Mouse (Mus musculus): ENCODE data around the gene L3mbtl3.

L3mbtl3 gene

GRCm38 (mm10) chr10:26243203-26243602 lies 132.6 kb downstream of the L3mbtl3 start:
- DNase-seq (ENCODE audit: low spot score in 2 of 2): no peak

- DNase-seq (ENCODE audit: low spot score in 2 of 2): no peak
Measured at GRCm38 (mm10) chr10:26239090-26239489, 136.7 kb downstream of the L3mbtl3 start.

- no peak for DNase-seq (ENCODE audit: low spot score in 2 of 2)
Measured at GRCm38 (mm10) chr10:26238559-26238958, 137.2 kb downstream of the L3mbtl3 start.

GRCm38 (mm10) chr10:26232071-26232653 lies 143.6 kb downstream of the L3mbtl3 start:
- DNase-seq (ENCODE audit: low spot score in 2 of 2): no peak

DNA sequence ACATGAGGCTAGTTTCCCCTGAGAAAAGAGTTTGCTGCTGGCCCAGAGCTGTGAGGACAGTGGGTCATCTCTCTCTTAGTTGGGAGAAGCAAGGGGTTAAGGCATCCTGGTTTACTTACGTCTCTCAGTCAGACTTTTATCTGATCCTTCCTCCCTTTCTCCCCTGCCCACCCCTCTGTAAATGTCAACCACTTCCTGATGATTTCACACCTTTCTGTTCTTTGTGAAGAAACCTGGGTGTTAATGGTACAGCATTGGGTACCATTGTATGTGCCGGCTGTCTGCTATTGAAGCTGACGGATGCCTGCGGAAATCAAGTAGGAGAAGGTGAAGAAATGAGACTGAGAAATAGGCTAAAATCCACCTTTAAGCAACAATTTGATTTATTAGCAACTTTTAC lies 146.3 kb downstream of the L3mbtl3 start, which contains the start of gene Samd3:
Gene Samd3, plus strand, starts transcription at position 220 of the 400 bp plus-strand sequence.
- DNase-seq (ENCODE audit: low spot score in 2 of 2): no peak

DNA sequence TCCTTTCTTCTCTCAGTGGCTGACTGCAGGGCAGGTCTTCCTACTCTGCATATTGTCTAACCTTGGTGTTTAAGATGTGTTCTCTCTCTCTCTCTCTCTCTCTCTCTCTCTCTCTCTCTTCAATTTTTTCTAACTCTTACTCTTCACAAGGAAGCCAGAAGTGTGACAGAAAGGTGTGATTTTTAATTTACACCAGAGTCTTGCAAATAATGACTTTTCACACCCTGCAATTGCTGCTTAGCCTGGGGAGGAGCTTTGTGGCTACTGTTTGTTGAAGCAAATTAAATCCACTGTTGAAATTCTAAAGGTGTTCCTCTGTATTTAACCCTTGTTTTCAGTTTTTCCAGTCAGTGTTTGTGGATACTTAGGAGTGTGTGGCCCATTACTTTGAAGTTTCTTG lies 147.6 kb downstream of the L3mbtl3 start:
- no peak for DNase-seq (ENCODE audit: low spot score in 2 of 2)

DNA sequence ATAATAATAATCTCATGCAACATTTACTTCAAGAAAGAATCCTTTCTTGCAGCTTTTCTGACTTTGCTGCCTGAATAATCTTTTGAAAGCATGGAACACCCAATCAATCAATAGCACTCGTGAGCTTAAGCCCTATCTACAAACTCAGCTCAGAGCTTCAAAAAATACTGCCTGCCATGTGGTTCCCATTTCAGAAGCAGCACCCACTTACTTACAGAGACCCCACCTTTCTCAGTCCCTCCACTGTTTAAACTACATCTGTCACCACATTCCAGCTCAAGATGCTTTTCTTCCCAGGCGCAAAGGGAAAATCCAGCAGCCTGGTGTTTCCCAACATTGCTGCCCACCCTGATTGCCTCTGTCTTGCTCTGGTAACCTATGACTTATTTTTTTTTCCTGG lies 149.0 kb downstream of the L3mbtl3 start:
- DNase-seq (ENCODE audit: low spot score in 2 of 2): no peak

GRCm38 (mm10) chr10:26226241-26226640 lies 149.5 kb downstream of the L3mbtl3 start:
- no peak for DNase-seq (ENCODE audit: low spot score in 2 of 2)

All from right cerebral cortex, adult 2 months (tissue).